Mouse (Mus musculus): Measurements from ENCODE around the gene Slc9a1.

DNA sequence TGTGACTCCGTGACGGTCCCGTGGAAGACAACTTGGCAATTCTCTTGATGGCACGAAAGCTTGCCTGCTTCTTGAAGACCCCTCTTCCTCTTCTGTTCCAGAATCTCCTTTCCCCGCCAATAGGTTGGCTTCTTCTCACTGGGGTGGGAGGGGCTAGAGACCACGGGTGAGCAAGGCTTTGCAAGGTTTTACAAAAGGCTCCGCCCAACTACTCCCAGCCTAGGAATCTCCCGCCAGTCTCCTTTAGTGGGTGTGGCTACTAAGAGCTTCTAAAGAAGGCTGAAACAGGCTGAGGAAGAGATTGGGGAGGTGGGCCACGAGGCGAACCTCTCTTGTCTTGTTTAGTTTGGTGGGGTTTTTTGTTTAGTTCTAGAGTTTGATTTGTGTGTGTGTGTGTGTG is 16.7 kb upstream of the Slc9a1 start:
- TF ChIP-seq CTCF (IDR thresholded peaks at IDR 0.05; ENCODE audit: extremely low read depth, insufficient read depth, low read length) (no peak), POLR2A (IDR thresholded peaks at IDR 0.05; ENCODE audit: extremely low read depth, insufficient read depth, low read length) (no peak)

All from cortical plate, adult 2 months (tissue).